Mouse (Mus musculus) CH12.LX (cell line): ENCODE measurements around the gene Tpi1. TPM values are rescaled to one million over a fixed set of nuclear protein-coding genes. Genes with fewer than 3 reads are reported as not detected.

Experiments
- DNase-seq: peaks from one replicate; pipeline ENCODE4 v3.0.0-alpha.2; 2013; ENCODE audit errors: extremely low read depth
- H3K27ac ChIP-seq: 2 replicates; pipeline ENCODE4 v1.5.1; 2012; ENCODE audit warnings: low read depth, mild to moderate bottlenecking, control low read depth, moderate library complexity; ENCODE audit not compliant: insufficient read depth
- H3K27me3 ChIP-seq: replicated peaks from 2 replicates; pipeline ENCODE3; 2012; ENCODE audit warnings: inconsistent platforms
- H3K36me3 ChIP-seq, 2 experiments: replicated peaks in 1 of 2; 2 replicates each; pipeline versions ENCODE3 to v1.6.1; 2012; ENCODE audit warnings: inconsistent platforms in 1 of 2, low read length in 1 of 2, mild to moderate bottlenecking in 1 of 2, mixed read lengths in 1 of 2, moderate library complexity in 1 of 2; ENCODE audit not compliant: control insufficient read depth in 1 of 2, insufficient read depth in 1 of 2
- H3K4me1 ChIP-seq, 2 experiments: 2 replicates each; pipeline ENCODE4 v1.6.1; 2012; ENCODE audit warnings: inconsistent platforms in 1 of 2, moderate library complexity in 1 of 2; ENCODE audit not compliant: insufficient read depth in 2 of 2, control insufficient read depth in 1 of 2
- H3K4me2 ChIP-seq: 2 replicates; pipeline ENCODE4 v1.6.1; 2012; ENCODE audit warnings: low read depth, mild to moderate bottlenecking, control low read depth; ENCODE audit not compliant: poor library complexity, insufficient read depth, severe bottlenecking
- H3K4me3 ChIP-seq, 3 experiments: fragments of 150-350 bp in 1 of 3; sonication (generic) in 1 of 3; replicated peaks in 1 of 3; 2 replicates each; pipeline versions ENCODE3 to v1.5.1; 2011 to 2012; ENCODE audit warnings: low read depth in 2 of 3, low read length in 2 of 3, mild to moderate bottlenecking in 2 of 3, moderate library complexity in 2 of 3, control low read depth in 1 of 3, improper control_type of control experiment in 1 of 3, inconsistent platforms in 1 of 3, mixed read lengths in 1 of 3; ENCODE audit not compliant: poor library complexity in 1 of 3
- H3K79me2 ChIP-seq: replicated peaks from 2 replicates; pipeline ENCODE4 v1.6.1; 2012; ENCODE audit warnings: mild to moderate bottlenecking, moderate library complexity; ENCODE audit not compliant: control insufficient read depth, poor library complexity, insufficient read depth, severe bottlenecking; ENCODE audit errors: extremely low read depth
- H3K9ac ChIP-seq: 2 replicates; pipeline ENCODE4 v1.6.1; 2012; ENCODE audit warnings: low read depth, mild to moderate bottlenecking, control low read depth, moderate library complexity; ENCODE audit not compliant: insufficient read depth
- H3K9me3 ChIP-seq: replicated peaks from 2 replicates; pipeline ENCODE3; 2012; ENCODE audit warnings: low read length, inconsistent platforms, mixed read lengths
- BHLHE40 ChIP-seq: IDR thresholded peaks from 2 replicates; pipeline ENCODE4 v1.6.1; 2011; ENCODE audit warnings: mild to moderate bottlenecking, low read depth, low read length, improper control_type of control experiment
- CHD1 ChIP-seq: IDR thresholded peaks from 2 replicates; pipeline ENCODE4 v1.6.1; 2012; ENCODE audit warnings: low read depth, low read length, improper control_type of control experiment, inconsistent platforms
- CHD2 ChIP-seq: IDR thresholded peaks from 2 replicates; pipeline ENCODE4 v1.6.1; 2011; ENCODE audit warnings: low read length, improper control_type of control experiment
- CTCF ChIP-seq, 2 experiments: IDR thresholded peaks in 1 of 2; conservative IDR thresholded peaks in 1 of 2; 2 replicates each; pipeline ENCODE4 v1.5.1; 2011 to 2012; ENCODE audit warnings: low read depth in 2 of 2, low read length in 2 of 2, improper control_type of control experiment in 1 of 2, inconsistent platforms in 1 of 2, mild to moderate bottlenecking in 1 of 2, moderate library complexity in 1 of 2
- E2F4 ChIP-seq: IDR thresholded peaks from 2 replicates; pipeline ENCODE4 v1.6.1; 2011; ENCODE audit warnings: low read depth, low read length, improper control_type of control experiment; ENCODE audit not compliant: insufficient replicate concordance
- ELF1 ChIP-seq: IDR thresholded peaks from 2 replicates; pipeline ENCODE4 v1.6.1; 2014; ENCODE audit warnings: low read depth, mild to moderate bottlenecking, inconsistent platforms, low read length, improper control_type of control experiment
- EP300 ChIP-seq: IDR thresholded peaks from 2 replicates; pipeline ENCODE4 v1.6.1; 2011; ENCODE audit warnings: low read length, improper control_type of control experiment
- ETS1 ChIP-seq: conservative IDR thresholded peaks from 2 replicates; pipeline ENCODE4 v1.6.1; 2012; ENCODE audit warnings: low read depth, mild to moderate bottlenecking, inconsistent platforms, low read length, improper control_type of control experiment, moderate library complexity
- GABPA ChIP-seq: IDR thresholded peaks from 2 replicates; pipeline ENCODE4 v1.6.1; 2012; ENCODE audit warnings: low read depth, low read length, improper control_type of control experiment, inconsistent platforms; ENCODE audit not compliant: insufficient replicate concordance
- HCFC1 ChIP-seq: IDR thresholded peaks from 2 replicates; pipeline ENCODE4 v1.6.1; 2012; ENCODE audit warnings: low read depth, mild to moderate bottlenecking, inconsistent platforms, low read length, improper control_type of control experiment
- IRF4 ChIP-seq: IDR thresholded peaks from 2 replicates; pipeline ENCODE4 v1.6.1; 2014; ENCODE audit warnings: low read depth, mild to moderate bottlenecking, inconsistent platforms, low read length, improper control_type of control experiment
- JUN ChIP-seq: IDR thresholded peaks from 2 replicates; pipeline ENCODE4 v1.6.1; 2011; ENCODE audit warnings: low read depth, mild to moderate bottlenecking, low read length, improper control_type of control experiment, moderate library complexity; ENCODE audit not compliant: insufficient read depth
- JUND ChIP-seq: conservative IDR thresholded peaks from 2 replicates; pipeline ENCODE4 v1.6.1; 2011; ENCODE audit warnings: low read depth, low read length, improper control_type of control experiment
- KAT2A ChIP-seq: IDR thresholded peaks from 2 replicates; pipeline ENCODE4 v1.6.1; 2012; ENCODE audit warnings: low read length, improper control_type of control experiment, inconsistent platforms; ENCODE audit not compliant: insufficient replicate concordance
- MAFK ChIP-seq: IDR thresholded peaks from 2 replicates; pipeline ENCODE4 v1.6.1; 2011; ENCODE audit warnings: low read length, improper control_type of control experiment; ENCODE audit not compliant: insufficient replicate concordance
- MAX ChIP-seq: IDR thresholded peaks from 2 replicates; pipeline ENCODE4 v1.6.1; 2011; ENCODE audit warnings: low read length, improper control_type of control experiment
- MAZ ChIP-seq: IDR thresholded peaks from 2 replicates; pipeline ENCODE4 v1.6.1; 2012; ENCODE audit warnings: low read depth, mild to moderate bottlenecking, inconsistent platforms, low read length, improper control_type of control experiment, moderate library complexity
- MEF2A ChIP-seq: IDR thresholded peaks from 2 replicates; pipeline ENCODE4 v1.6.1; 2014; ENCODE audit warnings: low read depth, mild to moderate bottlenecking, inconsistent platforms, low read length, improper control_type of control experiment, borderline replicate concordance
- MXI1 ChIP-seq: IDR thresholded peaks from 2 replicates; pipeline ENCODE4 v1.6.1; 2011; ENCODE audit warnings: mild to moderate bottlenecking, low read depth, low read length, improper control_type of control experiment
- MYC ChIP-seq: IDR thresholded peaks from 2 replicates; pipeline ENCODE4 v1.6.1; 2011; ENCODE audit warnings: low read depth, mild to moderate bottlenecking, improper control_type of control experiment, low read length
- NELFE ChIP-seq: IDR thresholded peaks from 2 replicates; pipeline ENCODE4 v1.6.1; 2011; ENCODE audit warnings: low read depth, low read length, improper control_type of control experiment
- NRF1 ChIP-seq: IDR thresholded peaks from 2 replicates; pipeline ENCODE4 v1.6.1; 2014; ENCODE audit warnings: low read depth, mild to moderate bottlenecking, inconsistent platforms, low read length, improper control_type of control experiment, moderate library complexity
- PAX5 ChIP-seq: IDR thresholded peaks from 2 replicates; pipeline ENCODE4 v1.6.1; 2012; ENCODE audit warnings: low read length, inconsistent platforms, mixed read lengths
- POLR2A ChIP-seq: IDR thresholded peaks from 2 replicates; pipeline ENCODE4 v1.6.1; 2011; ENCODE audit warnings: low read depth, mild to moderate bottlenecking, improper control_type of control experiment, low read length
- POLR2AphosphoS2 ChIP-seq: IDR thresholded peaks from 2 replicates; pipeline ENCODE4 v1.6.1; 2011; ENCODE audit warnings: low read depth, low read length, improper control_type of control experiment
- RAD21 ChIP-seq: IDR thresholded peaks from 2 replicates; pipeline ENCODE4 v1.6.1; 2011; ENCODE audit warnings: low read depth, mild to moderate bottlenecking, low read length, improper control_type of control experiment, moderate library complexity
- RCOR1 ChIP-seq: conservative IDR thresholded peaks from 2 replicates; pipeline ENCODE4 v1.6.1; 2012; ENCODE audit warnings: low read depth, mild to moderate bottlenecking, inconsistent platforms, low read length, improper control_type of control experiment
- SIN3A ChIP-seq: IDR thresholded peaks from 2 replicates; pipeline ENCODE4 v1.6.1; 2012; ENCODE audit warnings: low read length, improper control_type of control experiment, inconsistent platforms
- SMC3 ChIP-seq: IDR thresholded peaks from 2 replicates; pipeline ENCODE4 v1.6.1; 2011; ENCODE audit warnings: low read depth, low read length, improper control_type of control experiment
- TBP ChIP-seq: conservative IDR thresholded peaks from 2 replicates; pipeline ENCODE4 v1.6.1; 2011; ENCODE audit warnings: low read depth, low read length, improper control_type of control experiment
- TCF12 ChIP-seq: IDR thresholded peaks from 2 replicates; pipeline ENCODE4 v1.6.1; 2014; ENCODE audit warnings: low read depth, mild to moderate bottlenecking, inconsistent platforms, low read length, improper control_type of control experiment
- UBTF ChIP-seq: IDR thresholded peaks from 2 replicates; pipeline ENCODE4 v1.6.1; 2012; ENCODE audit warnings: low read depth, mild to moderate bottlenecking, inconsistent platforms, low read length, improper control_type of control experiment, moderate library complexity
- USF1 ChIP-seq: IDR thresholded peaks from 2 replicates; pipeline ENCODE4 v1.6.1; 2014; ENCODE audit warnings: low read depth, mild to moderate bottlenecking, inconsistent platforms, low read length, improper control_type of control experiment
- USF2 ChIP-seq: conservative IDR thresholded peaks from 2 replicates; pipeline ENCODE4 v1.6.1; 2011; ENCODE audit warnings: low read depth, low read length, improper control_type of control experiment
- ZC3H11A ChIP-seq: IDR thresholded peaks from 2 replicates; pipeline ENCODE4 v1.6.1; 2012; ENCODE audit warnings: low read depth, mild to moderate bottlenecking, inconsistent platforms, low read length, improper control_type of control experiment
- ZKSCAN1 ChIP-seq: IDR thresholded peaks from 2 replicates; pipeline ENCODE4 v1.6.1; 2012; ENCODE audit warnings: low read depth, inconsistent platforms, low read length, improper control_type of control experiment, borderline replicate concordance
- ZMIZ1 ChIP-seq: IDR thresholded peaks from 2 replicates; pipeline ENCODE4 v1.6.1; 2012; ENCODE audit warnings: low read depth, mild to moderate bottlenecking, inconsistent platforms, low read length, improper control_type of control experiment
- ZNF384 ChIP-seq: IDR thresholded peaks from 2 replicates; pipeline ENCODE4 v1.6.1; 2012; ENCODE audit warnings: low read depth, low read length, improper control_type of control experiment, inconsistent platforms
- dilution Hi-C: fragments of 300-500 bp; cut with MboI; formaldehyde crosslinking; loops from 2 replicates; pipeline ENCODE4 v1.14.3; 2020; ENCODE audit warnings: low sequenced_read_pairs; ENCODE audit not compliant: extremely low pct_unique_long_range_greater_than_20kb, extremely low pct_ligation_motif_present
- in situ Hi-C: fragments of 300-500 bp; cut with MboI; formaldehyde crosslinking; loops from 3 replicates; pipeline ENCODE4 v1.14.3; 2019; ENCODE audit warnings: low sequenced_read_pairs, low pct_ligation_motif_present, low pct_unique_long_range_greater_than_20kb, mixed read lengths
- polyA plus RNA-seq: library from polyadenylated mRNA; unstranded; fragments of >175 nt; gene quantifications from 2 replicates; pipeline ENCODE4 v1.2.1, GENCODE M21; 2012; ENCODE audit warnings: low read depth; ENCODE audit not compliant: insufficient read length
- total RNA-seq, 2 experiments: library from RNA; depleted of rRNA; stranded (reverse); fragments of 300-350 nt in 1 of 2; fragments of >200 nt in 1 of 2; gene quantifications; 2 replicates each; pipeline ENCODE4 v1.2.3; 2012 to 2014

Gene Tpi1
- total RNA-seq (2012; rRNA removed) (733 and 1,303 TPM in 2 replicates), total RNA-seq (2014; rRNA removed) (1,570 and 1,645 TPM in 2 replicates), polyA plus RNA-seq (758 and 807 TPM in 2 replicates)

- H3K36me3 ChIP-seq: peaks cover 63 to 81% of the 10 kb centered on the region in 2 experiments
- dilution Hi-C loops: no loop called here
- H3K27ac ChIP-seq: peak within 1 kb of the TSS; percentile 17; the same call in 1 of the 2 replicates
Measured at GRCm38 (mm10) chr6:124813933-124814332, at the start of gene Tpi1. TSS of gene Tpi1 (minus strand) at chr6:124814296.

GRCm38 (mm10) chr6:124863125-124863657, 49.1 kb upstream of the Tpi1 start:
- H3K9ac ChIP-seq: peak overlapping the region; percentile 68

More at GRCm38 (mm10) chr6:124813933-124814332, at the start of gene Tpi1:
- Histone ChIP-seq H3K4me1 (peaks cover 5 to 34% of the 10 kb centered on the region in 2 experiments), H3K9ac (peak within 1 kb of the TSS; percentile 95), H3K79me2 (peaks cover 23% of the 10 kb centered on the region), H3K4me3 (peak within 1 kb of the TSS; percentile 73 to 97 (median 82)), H3K27me3 (no peaks in the 10 kb centered on the region), H3K4me2 (peak within 1 kb of the TSS; percentile 83), H3K9me3 (no peaks in the 10 kb centered on the region)
- peak; percentile 86 for DNase-seq
- in situ Hi-C loops: no loop called here
- TF ChIP-seq EP300: no peak
- TF ChIP-seq E2F4: no peak
- peak; percentile 51; the same call in 1 of the 2 replicates for TF ChIP-seq RCOR1
- TF ChIP-seq MXI1: 0 out of 2 replicates have a peak, but pooled peaks have one; percentile 18
- no peak for TF ChIP-seq JUN
- TF ChIP-seq POLR2AphosphoS2: peak; percentile 98
- TF ChIP-seq GABPA: no peak
- TF ChIP-seq POLR2A: peak; percentile 99
- TF ChIP-seq ELF1: peak; percentile 72
- 0 out of 2 replicates have a peak, but pooled peaks have one; percentile 14 for TF ChIP-seq UBTF
- no peak for TF ChIP-seq BHLHE40
- TF ChIP-seq MYC: 0 out of 2 replicates have a peak, but pooled peaks have one; percentile 13
- TF ChIP-seq MAZ: no peak
- peak; percentile 99 for TF ChIP-seq NELFE
- peak; percentile 98 for TF ChIP-seq ZMIZ1
- TF ChIP-seq TBP: peak; percentile 98
- no peak for TF ChIP-seq SMC3
- peak; percentile 54 for TF ChIP-seq SIN3A
- no peak for TF ChIP-seq USF1
- no peak; the same call in 1 of the 2 replicates for TF ChIP-seq MEF2A
- no peak; the same call in 1 of the 2 replicates for TF ChIP-seq IRF4
- TF ChIP-seq NRF1: no peak
- TF ChIP-seq RAD21: no peak
- TF ChIP-seq USF2: no peak
- TF ChIP-seq ZKSCAN1: no peak
- no peak for TF ChIP-seq PAX5
- TF ChIP-seq MAFK: no peak
- peak; percentile 17; the same call in 1 of the 2 replicates for TF ChIP-seq HCFC1
- peak; percentile 62 for TF ChIP-seq CHD2
- TF ChIP-seq ETS1: no peak
- TF ChIP-seq CTCF (conservative IDR thresholded peaks at IDR 0.05 in 1 of 2, IDR thresholded peaks at IDR 0.05 in 1 of 2; ENCODE audit: low read depth in 2 of 2, low read length in 2 of 2): no peak
- TF ChIP-seq KAT2A: no peak
- TF ChIP-seq TCF12: peak; percentile 82
- TF ChIP-seq ZNF384: no peak
- TF ChIP-seq CHD1: no peak
- TF ChIP-seq JUND: no peak
- TF ChIP-seq ZC3H11A: no peak
- TF ChIP-seq MAX: no peak

More at GRCm38 (mm10) chr6:124863125-124863657, 49.1 kb upstream of the Tpi1 start:
- peaks cover 26% of the 10 kb centered on the region for H3K27me3 ChIP-seq
- no peak for TF ChIP-seq TBP
- TF ChIP-seq CHD2: no peak
- TF ChIP-seq CTCF (conservative IDR thresholded peaks at IDR 0.05 in 1 of 2, IDR thresholded peaks at IDR 0.05 in 1 of 2; ENCODE audit: low read depth in 2 of 2, low read length in 2 of 2): peak in 1 of 2 experiments; percentile 38; a peak in 2 of 4 replicates
- TF ChIP-seq PAX5: no peak
- peak; percentile 22; the same call in 1 of the 2 replicates for TF ChIP-seq SMC3
- TF ChIP-seq E2F4: no peak
- TF ChIP-seq MXI1: no peak
- H3K4me2 ChIP-seq: peak overlapping the region; percentile 42
- H3K36me3 ChIP-seq: no peaks in the 10 kb centered on the region
- in situ Hi-C loops (loop anchor here (25.0 kb wide), 1 partner anchor 174 kb away; the partner anchor contains the start of genes Acrbp and Ing4), dilution Hi-C loops (no loop called here)
- no peaks in the 10 kb centered on the region for H3K9me3 ChIP-seq
- peak overlapping the region; percentile 50 to 65 (median 54) for H3K4me3 ChIP-seq
- peaks cover 27 to 34% of the 10 kb centered on the region in 2 experiments for H3K4me1 ChIP-seq
- DNase-seq: no peak
- H3K27ac ChIP-seq: no peak overlapping the region
- H3K79me2 ChIP-seq: no peaks in the 10 kb centered on the region
